Mouse (Mus musculus) kidney, postnatal 0 days (tissue): Measurements from ENCODE around the gene Plxna2. TPM values are rescaled to one million over a fixed set of nuclear protein-coding genes. Genes with fewer than 3 reads are reported as not detected.

ENCODE experiments used
- ATAC-seq: fragments of 200-750 bp; cut with Nextera tagmentation; replicated peaks from 2 replicates; pipeline ENCODE4 v1.8.0; 2017; ENCODE audit warnings: low read depth, moderate number of reproducible peaks, moderate TSS enrichment, moderate library complexity; ENCODE audit not compliant: low FRiP score
- DNase-seq: peaks from one replicate; pipeline ENCODE4 v3.0.0-alpha.2; 2016; ENCODE audit warnings: low spot score
- H3K27ac ChIP-seq: fragments of 300-500 bp; sonication (generic); 2 replicates; pipeline ENCODE4 v1.5.1; 2014; ENCODE audit warnings: mild to moderate bottlenecking
- H3K27me3 ChIP-seq: fragments of 300-500 bp; sonication (generic); 2 replicates; pipeline ENCODE4 v1.6.1; 2014; ENCODE audit warnings: low read length, mixed read lengths; ENCODE audit not compliant: insufficient read depth
- H3K36me3 ChIP-seq: fragments of 300-500 bp; sonication (generic); 2 replicates; pipeline ENCODE4 v1.6.1; 2014; ENCODE audit warnings: low read length, mixed read lengths; ENCODE audit not compliant: insufficient read depth
- H3K4me1 ChIP-seq: fragments of 300-500 bp; sonication (generic); replicated peaks from 2 replicates; pipeline ENCODE4 v1.6.1; 2014; ENCODE audit warnings: antibody characterized with exemption, low read length, mixed read lengths; ENCODE audit not compliant: insufficient read depth
- H3K4me2 ChIP-seq: fragments of 300-500 bp; sonication (generic); 2 replicates; pipeline ENCODE4 v1.6.1; 2014; ENCODE audit warnings: mild to moderate bottlenecking, low read length, moderate library complexity, mixed read lengths
- H3K4me3 ChIP-seq: fragments of 300-500 bp; sonication (generic); replicated peaks from 2 replicates; pipeline ENCODE4 v1.5.1; 2014; ENCODE audit warnings: low read depth, low read length
- H3K9ac ChIP-seq: fragments of 300-500 bp; sonication (generic); 2 replicates; pipeline ENCODE4 v1.6.1; 2014; ENCODE audit warnings: low read depth, low read length
- H3K9me3 ChIP-seq: fragments of 300-500 bp; sonication (generic); replicated peaks from 2 replicates; pipeline ENCODE4 v1.6.1; 2016; ENCODE audit warnings: low read length, inconsistent platforms, mixed read lengths
- CTCF ChIP-seq: IDR thresholded peaks from 2 replicates; pipeline ENCODE4 v1.5.1; 2016; ENCODE audit warnings: antibody characterized with exemption, low read depth, mild to moderate bottlenecking, moderate library complexity
- WGBS: fragments of 180-500 bp; shearing (Covaris S2); extraction: QIAGEN DNeasy Blood & Tissue Kit; methylation state at CpG from one replicate; pipeline ENCODE4 v1.1.7; 2014; 5-methylcytosine and 5-hydroxymethylcytosine counted together
- polyA plus RNA-seq: library from polyadenylated mRNA; unstranded; fragments of >200 nt; fragmentation: Nextera tagmentation; extraction: Ambion mirVana; gene quantifications from 2 replicates; pipeline ENCODE4 v1.2.1, GENCODE M21; 2015

The Plxna2 gene
- polyA plus RNA-seq, 1 experiment from 2014 or later: 2.8 TPM

DNA sequence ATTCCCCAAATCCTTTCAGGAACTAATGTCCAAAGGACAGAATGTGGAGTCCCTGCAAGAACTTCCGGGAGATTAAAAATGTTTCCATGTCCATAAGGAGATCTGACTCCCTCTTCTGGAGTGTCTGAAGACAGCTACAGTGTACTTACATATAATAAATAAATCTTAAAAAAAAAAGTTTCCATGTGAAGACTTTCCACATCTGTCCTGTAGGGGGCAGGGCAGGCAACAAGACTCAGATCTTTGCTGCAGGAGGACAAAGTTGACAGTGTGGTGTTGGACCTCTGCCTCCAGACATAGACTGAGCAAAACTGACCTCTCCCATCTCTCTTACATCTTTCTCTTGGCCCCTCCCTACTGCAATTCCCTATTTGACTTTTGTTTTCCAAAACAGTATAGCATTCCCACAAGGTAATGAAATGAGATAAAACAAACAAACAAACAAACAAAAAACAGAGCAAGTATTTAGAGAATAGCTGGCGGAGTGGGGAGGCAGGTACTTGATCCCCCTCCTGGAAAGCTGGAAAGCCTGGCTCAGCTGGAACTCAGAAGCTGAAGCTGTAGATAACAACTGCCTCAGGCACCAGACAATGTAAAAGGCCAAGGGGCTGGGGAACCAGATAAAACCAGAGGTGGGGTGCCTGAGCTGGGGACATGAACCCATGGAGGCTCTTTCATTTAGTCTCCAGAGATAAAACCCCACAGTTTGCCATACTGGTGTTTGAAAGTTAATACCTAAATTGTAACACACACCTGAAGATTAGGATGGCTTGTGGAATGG is 143.6 kb downstream of the Plxna2 start:
- H3K36me3 ChIP-seq: no peaks in the 10 kb centered on the region
- peak; percentile 73 for TF ChIP-seq CTCF
- H3K27me3 ChIP-seq: no peaks in the 10 kb centered on the region
- H3K9me3 ChIP-seq: no peaks in the 10 kb centered on the region
- peak; percentile 69 for DNase-seq
- no peak overlapping the region for H3K4me3 ChIP-seq
- H3K4me2 ChIP-seq: no peak overlapping the region
- H3K27ac ChIP-seq: no peak overlapping the region
- H3K4me1 ChIP-seq: no peaks in the 10 kb centered on the region
- H3K9ac ChIP-seq: no peak overlapping the region
- 78% methylated on average over 2 of the region's 2 CpGs for WGBS
- no peak for ATAC-seq

DNA sequence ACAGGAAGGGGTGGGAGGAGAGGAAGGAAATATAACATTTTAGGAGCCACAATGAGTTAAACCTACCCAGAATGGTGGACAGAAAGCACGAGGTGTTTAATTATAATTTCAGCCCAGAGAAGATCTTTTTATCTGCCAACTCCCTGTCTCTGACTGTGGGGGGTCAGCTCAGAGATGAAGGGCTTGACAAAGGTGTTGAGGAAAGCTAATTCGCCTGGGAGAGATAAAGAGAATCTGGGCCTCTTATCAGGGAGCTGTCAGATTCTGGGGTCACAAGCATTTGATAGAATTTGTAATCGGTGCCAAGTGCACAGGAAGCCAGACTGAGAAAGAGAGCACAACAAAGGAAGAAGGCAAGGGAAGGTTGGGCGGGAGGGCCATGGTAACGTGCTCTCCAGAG is 144.9 kb downstream of the Plxna2 start:
- 59% methylated on average over 5 of the region's 5 CpGs for WGBS
- Histone ChIP-seq H3K4me2 (no peak overlapping the region), H3K4me3 (no peak overlapping the region), H3K27ac (no peak overlapping the region), H3K9me3 (no peaks in the 10 kb centered on the region), H3K4me1 (no peaks in the 10 kb centered on the region), H3K27me3 (no peaks in the 10 kb centered on the region), H3K36me3 (no peaks in the 10 kb centered on the region; the same call in 1 of the 2 replicates), H3K9ac (no peak overlapping the region)
- TF ChIP-seq CTCF: no peak
- ATAC-seq: no peak
- DNase-seq: no peak

DNA sequence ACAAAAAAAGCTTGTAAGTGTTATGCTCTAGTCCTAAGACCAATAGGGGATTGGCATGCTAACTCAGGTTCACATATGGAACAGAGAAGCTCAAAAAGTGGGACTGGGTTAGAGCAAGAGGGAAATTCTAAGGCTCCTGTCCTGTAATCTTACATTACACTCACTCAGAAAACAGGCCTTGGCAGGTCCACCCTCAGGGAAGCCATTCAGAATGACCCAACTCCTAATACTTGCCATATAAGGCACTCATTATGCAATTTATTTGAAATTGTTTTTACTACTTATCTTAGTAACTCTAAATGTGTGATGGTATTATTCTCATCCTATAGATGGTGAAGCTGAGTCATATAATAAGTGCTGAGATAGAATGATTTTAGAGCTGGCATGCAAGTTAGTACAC is 146.9 kb downstream of the Plxna2 start:
- Histone ChIP-seq H3K36me3 (no peaks in the 10 kb centered on the region; the same call in 1 of the 2 replicates), H3K4me2 (no peak overlapping the region), H3K27me3 (no peaks in the 10 kb centered on the region), H3K4me1 (no peaks in the 10 kb centered on the region), H3K4me3 (no peak overlapping the region), H3K27ac (no peak overlapping the region), H3K9me3 (no peaks in the 10 kb centered on the region), H3K9ac (no peak overlapping the region)
- DNase-seq (no peak), ATAC-seq (no peak)
- TF ChIP-seq CTCF: no peak

DNA sequence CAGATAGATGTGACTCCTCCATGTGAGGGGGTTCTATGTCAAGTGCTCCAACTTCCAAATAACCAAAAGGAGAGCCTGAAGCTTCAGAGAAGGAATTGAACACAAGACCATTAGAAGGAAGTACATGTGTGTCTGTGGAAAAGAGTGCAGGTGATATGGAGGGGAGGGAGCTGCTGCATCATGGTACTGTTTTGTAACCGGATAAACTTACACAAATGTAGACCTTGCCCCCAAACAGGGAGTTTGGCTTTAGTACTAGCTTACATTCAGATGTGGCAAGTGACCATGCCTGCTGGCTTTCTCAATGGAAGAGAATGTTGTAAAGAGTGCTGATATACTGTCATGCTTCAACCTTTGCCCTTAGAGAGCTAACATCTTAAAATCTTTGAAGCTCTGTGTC is 150.8 kb downstream of the Plxna2 start:
- Histone ChIP-seq H3K27me3 (no peaks in the 10 kb centered on the region), H3K27ac (no peak overlapping the region), H3K9me3 (no peaks in the 10 kb centered on the region), H3K9ac (no peak overlapping the region), H3K4me2 (no peak overlapping the region), H3K4me3 (no peak overlapping the region), H3K4me1 (no peaks in the 10 kb centered on the region), H3K36me3 (no peaks in the 10 kb centered on the region; the same call in 1 of the 2 replicates)
- WGBS: 81% methylated on average over 1 of the region's 1 CpGs
- no peak for TF ChIP-seq CTCF
- no peak for DNase-seq
- ATAC-seq: no peak

DNA sequence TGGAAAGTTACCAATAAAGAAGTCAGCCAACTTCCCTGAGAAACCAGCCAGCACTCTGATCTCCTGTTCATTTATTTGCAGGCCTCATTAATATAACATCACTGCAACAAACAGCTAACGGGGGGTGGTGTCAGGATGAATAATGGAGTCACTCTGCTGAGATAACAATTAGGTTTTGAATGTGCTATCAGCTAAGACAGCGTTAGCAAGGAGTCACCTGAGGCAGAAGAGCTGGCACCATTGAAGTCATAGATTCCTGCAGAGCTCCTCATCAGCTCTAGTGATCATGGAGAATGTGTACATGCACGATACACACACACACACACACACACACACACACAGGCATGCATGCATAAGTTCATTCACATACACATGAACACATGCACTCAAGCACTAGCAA is 154.0 kb downstream of the Plxna2 start:
- H3K9ac ChIP-seq: no peak overlapping the region
- H3K27me3 ChIP-seq: no peaks in the 10 kb centered on the region
- no peak for TF ChIP-seq CTCF
- WGBS: 50% methylated on average over 3 of the region's 3 CpGs
- DNase-seq: no peak
- H3K27ac ChIP-seq: no peak overlapping the region
- H3K4me2 ChIP-seq: no peak overlapping the region
- H3K9me3 ChIP-seq: no peaks in the 10 kb centered on the region
- ATAC-seq: no peak
- H3K4me3 ChIP-seq: no peak overlapping the region
- H3K4me1 ChIP-seq: no peaks in the 10 kb centered on the region
- H3K36me3 ChIP-seq: no peaks in the 10 kb centered on the region; the same call in 1 of the 2 replicates

DNA sequence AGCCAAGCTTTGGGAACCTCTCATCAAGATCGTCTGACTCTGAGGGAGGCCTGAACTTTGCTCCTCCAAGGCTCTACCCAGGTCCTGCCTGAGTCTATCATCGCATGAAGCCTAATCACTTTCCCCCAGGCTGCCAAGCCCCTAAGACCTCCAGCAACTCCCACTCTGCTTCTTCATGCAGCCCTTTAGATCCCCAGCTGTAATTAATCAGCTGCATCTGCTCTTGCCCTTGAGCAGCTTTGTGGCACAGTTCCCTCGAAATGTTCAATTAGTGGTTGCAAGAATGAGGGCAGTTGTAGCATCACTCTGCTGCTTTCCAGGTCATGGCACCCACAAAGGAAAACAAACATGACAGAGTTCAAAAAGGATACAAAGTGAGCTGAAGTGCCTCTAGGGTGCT is 155.9 kb downstream of the Plxna2 start:
- Histone ChIP-seq H3K9ac (no peak overlapping the region), H3K27me3 (no peaks in the 10 kb centered on the region), H3K4me2 (no peak overlapping the region), H3K4me1 (no peaks in the 10 kb centered on the region), H3K27ac (no peak overlapping the region), H3K4me3 (no peak overlapping the region), H3K36me3 (no peaks in the 10 kb centered on the region), H3K9me3 (no peaks in the 10 kb centered on the region)
- DNase-seq: peak; percentile 14
- 17% methylated on average over 3 of the region's 3 CpGs for WGBS
- no peak for TF ChIP-seq CTCF
- no peak for ATAC-seq

DNA sequence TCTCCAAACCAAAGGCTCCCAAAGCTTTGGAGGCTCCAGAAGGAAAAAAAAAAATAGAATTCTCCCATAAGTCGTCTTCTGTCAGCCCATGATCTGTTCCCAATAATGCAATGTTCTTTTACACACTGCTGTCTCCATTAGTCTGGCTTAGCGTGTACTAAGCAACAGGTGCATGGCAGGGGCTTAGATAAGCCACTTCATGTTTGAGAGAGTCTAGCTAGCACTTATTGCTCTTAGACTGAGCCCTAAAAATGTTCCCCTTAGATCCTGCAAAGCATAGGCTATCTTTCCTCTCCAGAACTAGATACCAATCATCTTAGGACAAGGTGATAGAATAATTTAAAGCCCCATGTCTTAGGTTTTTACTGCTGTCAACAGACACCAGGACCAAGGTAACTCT is 156.3 kb downstream of the Plxna2 start:
- WGBS: 66% methylated on average over 2 of the region's 2 CpGs
- H3K4me1 ChIP-seq: no peaks in the 10 kb centered on the region
- DNase-seq (no peak), ATAC-seq (no peak)
- H3K27me3 ChIP-seq: no peaks in the 10 kb centered on the region
- no peak overlapping the region for H3K27ac ChIP-seq
- H3K4me3 ChIP-seq: no peak overlapping the region
- no peak for TF ChIP-seq CTCF
- H3K9me3 ChIP-seq: no peaks in the 10 kb centered on the region
- no peak overlapping the region for H3K4me2 ChIP-seq
- H3K9ac ChIP-seq: no peak overlapping the region
- no peaks in the 10 kb centered on the region for H3K36me3 ChIP-seq
